ENCODE assay signal across 25 mouse cellular contexts in genomic region chr16:90541191-90541590, GRCm38 (mm10).
"Had no signal": no experiment of that assay in that cellular context is flagged by ENCODE, and none has a peak within 500 bp of the region (broad histone marks: within the 10 kb centered on the region; RNA-seq: fewer than 3 reads in every experiment).

No protein-coding gene starts in this region.

- H3K27ac ChIP-seq: embryonic facial prominence, embryonic 10.5 days; embryonic facial prominence, embryonic 12.5 days; embryonic facial prominence, embryonic 13.5 days; embryonic facial prominence, embryonic 15.5 days; forebrain, embryonic 12.5 days; forebrain, embryonic 13.5 days; forebrain, embryonic 15.5 days; gastrocnemius, adult 2 months; heart, adult 2 months; heart, embryonic 10.5 days had no signal

- DNase-seq: cerebellum, adult 9-10 months; cerebellum, adult 9-11 months; cerebellum, postnatal 10 days; cerebellum, postnatal 14 days; cerebellum, postnatal 25 days; cerebellum, postnatal 36 days; embryo, embryonic 11 days; forebrain, postnatal 0 days; gastrocnemius, adult 2 months; gastrocnemius, postnatal 10 days; gastrocnemius, postnatal 14 days; gastrocnemius, postnatal 25 days; gastrocnemius, postnatal 36 days; heart, adult 11 months; heart, adult 18-20 months; heart, adult 2 months had no signal

- H3K27me3 ChIP-seq: embryonic facial prominence, embryonic 12.5 days; embryonic facial prominence, embryonic 13.5 days; embryonic facial prominence, embryonic 15.5 days; forebrain, embryonic 15.5 days had no signal

- H3K9me3 ChIP-seq: embryonic facial prominence, embryonic 12.5 days; embryonic facial prominence, embryonic 13.5 days; embryonic facial prominence, embryonic 15.5 days; forebrain, embryonic 13.5 days; forebrain, embryonic 15.5 days; heart, embryonic 10.5 days had no signal

- H3K36me3 ChIP-seq: embryonic facial prominence, embryonic 10.5 days; embryonic facial prominence, embryonic 12.5 days; embryonic facial prominence, embryonic 13.5 days; embryonic facial prominence, embryonic 15.5 days; forebrain, embryonic 12.5 days; forebrain, embryonic 15.5 days; heart, embryonic 10.5 days had no signal

- H3K4me3 ChIP-seq: embryonic facial prominence, embryonic 10.5 days; embryonic facial prominence, embryonic 12.5 days; embryonic facial prominence, embryonic 13.5 days; embryonic facial prominence, embryonic 15.5 days; erythroblast, embryonic 14.5 days; forebrain, embryonic 12.5 days; forebrain, embryonic 13.5 days; forebrain, embryonic 15.5 days; gastrocnemius, adult 2 months; heart, adult 2 months; heart, embryonic 10.5 days had no signal

- H3K4me1 ChIP-seq: forebrain, embryonic 13.5 days; forebrain, embryonic 15.5 days had no signal
